ENCODE assay signal across 8 mouse cellular contexts in genomic region chr7:92093860-92094259, GRCm38 (mm10).
DNase-seq lines count a peak whose midpoint lies in the region; ATAC-seq lines count a peak whose summit lies in the region.

No protein-coding gene starts in this region.

- H3K9ac ChIP-seq in liver, embryonic 12.5 days = no peak overlapping the region
- H3K9ac ChIP-seq in forebrain, embryonic 12.5 days = no peak overlapping the region
- no peak overlapping the region for H3K9ac ChIP-seq in midbrain, embryonic 13.5 days (replicated peaks)
- no peak overlapping the region for H3K9ac ChIP-seq in stomach, embryonic 14.5 days (replicated peaks; ENCODE audit: low read depth, low read length)

- no peaks in the 10 kb centered on the region for H3K4me1 ChIP-seq in liver, embryonic 12.5 days
- H3K4me1 ChIP-seq in forebrain, embryonic 12.5 days = no peaks in the 10 kb centered on the region
- H3K4me1 ChIP-seq in midbrain, embryonic 13.5 days (replicated peaks) = no peaks in the 10 kb centered on the region
- H3K4me1 ChIP-seq in stomach, embryonic 14.5 days (ENCODE audit: control insufficient read depth, insufficient read depth, low read length) = no peaks in the 10 kb centered on the region

- H3K4me3 ChIP-seq in liver, embryonic 12.5 days = no peak overlapping the region
- no peak overlapping the region for H3K4me3 ChIP-seq in forebrain, embryonic 12.5 days (replicated peaks)
- no peak overlapping the region for H3K4me3 ChIP-seq in midbrain, embryonic 13.5 days (replicated peaks)
- no peak overlapping the region for H3K4me3 ChIP-seq in stomach, embryonic 14.5 days (ENCODE audit: low read depth, low read length)

- H3K9me3 ChIP-seq in liver, embryonic 12.5 days (replicated peaks) = no peaks in the 10 kb centered on the region
- H3K9me3 ChIP-seq in forebrain, embryonic 12.5 days = no peaks in the 10 kb centered on the region
- H3K9me3 ChIP-seq in midbrain, embryonic 13.5 days = no peaks in the 10 kb centered on the region
- no peaks in the 10 kb centered on the region for H3K9me3 ChIP-seq in stomach, embryonic 14.5 days (ENCODE audit: control insufficient read depth, low read depth, low read length)

- DNase-seq in liver = peak; percentile 56
- peak; percentile 10 for DNase-seq in c-Kit-positive CD71-positive TER-119-negative erythroid progenitor cells, embryonic 14.5 days (ENCODE audit: low read depth)
- DNase-seq in hindlimb bud, embryonic 11.5 days (ENCODE audit: extremely low spot score, low read depth, low spot score) = peak; percentile 22
- peak; percentile 73 to 77 for DNase-seq in left cerebral cortex, postnatal 14 days (ENCODE audit: low spot score in 2 of 2)

- H3K36me3 ChIP-seq in liver, embryonic 12.5 days = no peaks in the 10 kb centered on the region
- no peaks in the 10 kb centered on the region for H3K36me3 ChIP-seq in forebrain, embryonic 12.5 days (replicated peaks)
- H3K36me3 ChIP-seq in midbrain, embryonic 13.5 days = no peaks in the 10 kb centered on the region
- H3K36me3 ChIP-seq in stomach, embryonic 14.5 days (ENCODE audit: control insufficient read depth, insufficient read depth, low read length) = no peaks in the 10 kb centered on the region

- no peak overlapping the region for H3K27ac ChIP-seq in liver, embryonic 12.5 days
- H3K27ac ChIP-seq in forebrain, embryonic 12.5 days = no peak overlapping the region
- no peak overlapping the region for H3K27ac ChIP-seq in midbrain, embryonic 13.5 days
- H3K27ac ChIP-seq in stomach, embryonic 14.5 days (ENCODE audit: low read length) = no peak overlapping the region

- no peak for ATAC-seq in liver, embryonic 12.5 days
- peak; percentile 84 for ATAC-seq in forebrain, embryonic 12.5 days (ENCODE audit: low FRiP score)
- ATAC-seq in midbrain, embryonic 13.5 days = peak; percentile 84
- ATAC-seq in stomach, embryonic 14.5 days (ENCODE audit: insufficient number of reproducible peaks, insufficient read depth, low FRiP score, low read depth) = 0 out of 2 replicates have a peak, but pooled peaks have one; percentile 18

- intact Hi-C loops in left cerebral cortex, postnatal 14 days (cut with DNase I) = loop anchor here (10.0 kb wide), 1 partner anchor 639 kb away; no protein-coding TSS in a partner anchor

- whole genome bisulfite sequencing in liver, embryonic 12.5 days (ENCODE audit: insufficient replicate concordance) = 0% methylated on average over 2 of the region's 3 CpGs
- 6% methylated on average over 3 of the region's 3 CpGs for WGBS in forebrain, embryonic 12.5 days
- 2% methylated on average over 3 of the region's 3 CpGs for WGBS in midbrain, embryonic 13.5 days
- WGBS in stomach, embryonic 14.5 days = 3% methylated on average over 3 of the region's 3 CpGs

- no peak overlapping the region for H3K4me2 ChIP-seq in liver, embryonic 12.5 days
- H3K4me2 ChIP-seq in forebrain, embryonic 12.5 days = no peak overlapping the region
- no peak overlapping the region for H3K4me2 ChIP-seq in midbrain, embryonic 13.5 days (replicated peaks)
- H3K4me2 ChIP-seq in stomach, embryonic 14.5 days (replicated peaks; ENCODE audit: low read depth, low read length) = no peak overlapping the region

- H3K27me3 ChIP-seq in liver, embryonic 12.5 days (replicated peaks) = no peaks in the 10 kb centered on the region
- no peaks in the 10 kb centered on the region for H3K27me3 ChIP-seq in forebrain, embryonic 12.5 days
- H3K27me3 ChIP-seq in midbrain, embryonic 13.5 days = no peaks in the 10 kb centered on the region
- H3K27me3 ChIP-seq in stomach, embryonic 14.5 days (ENCODE audit: control insufficient read depth, insufficient read depth, low read length) = no peaks in the 10 kb centered on the region

Comparison
In these comparisons a context has a peak if more than half of its experiments do, and no peak if none do; other contexts are left out.
1. DNase-seq: peak in every context shown above with its lines; median percentile 75 in left cerebral cortex, postnatal 14 days; 56 in liver; 22 in hindlimb bud, embryonic 11.5 days; 10 in c-Kit-positive CD71-positive TER-119-negative erythroid progenitor cells, embryonic 14.5 days.